Mouse (Mus musculus): Measurements from ENCODE around the gene Wdr95. TPM values are rescaled to one million over a fixed set of nuclear protein-coding genes. Genes with fewer than 3 reads are reported as not detected.

Gene Wdr95
- total RNA-seq, 2 experiments from 2014 or later = not detected

DNA sequence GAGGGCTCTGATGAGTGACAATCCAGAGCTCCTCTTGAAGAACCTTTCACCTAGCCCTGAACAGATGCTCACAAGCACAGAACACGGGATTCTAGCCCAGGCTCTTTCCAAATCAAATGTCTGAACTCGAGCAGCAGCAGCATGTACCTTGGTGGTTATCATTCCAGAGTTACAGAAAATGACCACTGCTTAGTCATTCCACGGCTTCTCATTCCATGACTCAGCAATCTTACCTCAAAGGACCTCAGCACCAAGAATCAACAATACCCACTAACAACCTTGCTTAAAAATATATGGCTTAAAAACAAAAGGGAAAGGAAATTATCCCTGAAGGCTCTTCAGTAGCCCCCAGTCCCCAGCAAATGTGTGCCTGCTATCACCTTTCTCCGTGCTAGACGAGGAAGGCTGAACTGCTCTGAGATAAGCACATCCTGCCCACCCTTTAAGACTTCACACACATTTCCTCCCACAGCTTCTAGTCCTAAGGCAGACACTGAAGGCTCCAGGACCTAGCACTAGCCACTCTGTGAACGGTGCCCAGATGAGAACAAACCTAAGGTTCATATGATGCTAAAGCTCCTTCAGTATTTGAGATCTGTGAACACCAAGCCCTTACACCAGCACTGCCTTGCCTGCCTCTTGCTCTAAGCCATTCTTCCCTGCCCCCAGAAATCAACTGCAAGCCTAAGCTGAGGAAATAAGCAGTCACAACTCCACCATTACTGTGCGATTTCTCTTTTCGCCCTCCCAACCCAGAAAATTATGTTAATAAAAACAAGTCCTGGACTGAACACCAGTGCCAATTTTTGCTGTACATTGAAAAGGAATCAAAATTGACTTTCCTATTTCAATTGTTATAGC, 95.6 kb downstream of the Wdr95 start:
- no peak for DNase-seq

DNA sequence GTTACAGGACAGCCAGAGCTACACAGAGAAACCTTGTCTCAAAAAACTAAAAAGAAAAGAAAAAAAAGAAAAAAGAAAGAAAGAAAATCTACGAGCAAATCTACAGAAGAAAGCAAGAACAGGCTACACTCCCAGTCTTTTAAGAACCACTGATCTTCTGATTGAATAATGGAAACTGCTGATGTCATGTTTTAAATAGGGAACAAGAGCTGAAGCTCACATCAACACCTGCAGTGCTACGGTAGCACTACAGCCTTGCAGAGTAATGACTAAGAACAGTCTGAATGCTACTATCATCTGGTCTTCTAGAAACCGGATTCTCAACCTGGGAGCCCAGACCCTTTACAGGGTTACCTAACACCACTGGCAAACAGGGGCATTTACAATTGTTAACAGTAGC, 97.1 kb downstream of the Wdr95 start:
- DNase-seq = no peak

DNA sequence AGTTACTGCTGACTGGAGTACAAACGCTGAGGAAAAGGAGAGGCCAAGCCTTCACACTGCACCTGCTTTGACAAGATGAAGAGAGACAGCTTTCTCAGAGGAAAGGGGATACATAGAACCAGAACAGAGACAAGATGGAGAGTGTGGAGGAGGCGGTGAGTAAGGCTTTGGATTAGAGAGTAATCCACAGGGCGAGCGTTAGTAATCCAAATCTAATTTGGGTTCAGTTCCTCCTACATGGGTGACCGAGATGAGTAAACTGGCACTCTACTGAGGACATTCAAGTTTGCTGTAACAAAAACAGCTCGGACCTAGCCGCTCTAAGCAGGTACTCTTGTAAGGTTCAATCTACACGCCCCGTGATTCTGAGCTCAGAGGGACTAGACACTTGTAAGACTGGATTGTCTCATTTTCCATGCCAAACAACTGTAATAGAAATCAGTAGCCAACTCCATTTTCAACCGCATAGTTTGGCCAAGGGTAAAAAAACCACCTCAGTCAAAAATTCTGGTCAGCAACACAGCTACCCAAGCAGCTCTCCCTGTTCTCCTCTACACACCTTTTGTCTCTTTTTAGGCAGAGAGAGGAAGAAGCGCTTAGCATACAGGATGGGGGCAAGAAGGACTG, 106.0 kb downstream of the Wdr95 start:
- no peak for DNase-seq

DNA sequence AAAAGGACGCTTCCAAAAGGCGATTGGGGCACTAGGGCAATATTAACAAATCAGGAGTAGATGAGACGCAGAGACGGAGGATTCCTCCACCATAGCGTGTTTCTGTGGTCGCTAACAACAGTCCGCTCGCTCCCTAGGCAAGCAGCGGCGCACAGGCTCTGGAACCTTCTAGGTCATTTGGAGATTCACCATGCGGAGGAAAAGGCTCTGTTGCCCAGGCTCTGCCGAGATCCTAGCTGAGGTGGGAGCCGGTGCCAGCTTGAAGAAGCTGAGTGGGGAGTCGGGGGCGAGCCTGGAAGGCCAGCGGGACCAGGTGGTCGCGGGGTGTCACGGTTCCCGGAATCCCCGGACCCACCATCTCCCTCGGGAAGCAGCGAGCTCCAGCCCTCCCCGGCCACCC, 107.1 kb downstream of the Wdr95 start:
- no peak for DNase-seq

DNA sequence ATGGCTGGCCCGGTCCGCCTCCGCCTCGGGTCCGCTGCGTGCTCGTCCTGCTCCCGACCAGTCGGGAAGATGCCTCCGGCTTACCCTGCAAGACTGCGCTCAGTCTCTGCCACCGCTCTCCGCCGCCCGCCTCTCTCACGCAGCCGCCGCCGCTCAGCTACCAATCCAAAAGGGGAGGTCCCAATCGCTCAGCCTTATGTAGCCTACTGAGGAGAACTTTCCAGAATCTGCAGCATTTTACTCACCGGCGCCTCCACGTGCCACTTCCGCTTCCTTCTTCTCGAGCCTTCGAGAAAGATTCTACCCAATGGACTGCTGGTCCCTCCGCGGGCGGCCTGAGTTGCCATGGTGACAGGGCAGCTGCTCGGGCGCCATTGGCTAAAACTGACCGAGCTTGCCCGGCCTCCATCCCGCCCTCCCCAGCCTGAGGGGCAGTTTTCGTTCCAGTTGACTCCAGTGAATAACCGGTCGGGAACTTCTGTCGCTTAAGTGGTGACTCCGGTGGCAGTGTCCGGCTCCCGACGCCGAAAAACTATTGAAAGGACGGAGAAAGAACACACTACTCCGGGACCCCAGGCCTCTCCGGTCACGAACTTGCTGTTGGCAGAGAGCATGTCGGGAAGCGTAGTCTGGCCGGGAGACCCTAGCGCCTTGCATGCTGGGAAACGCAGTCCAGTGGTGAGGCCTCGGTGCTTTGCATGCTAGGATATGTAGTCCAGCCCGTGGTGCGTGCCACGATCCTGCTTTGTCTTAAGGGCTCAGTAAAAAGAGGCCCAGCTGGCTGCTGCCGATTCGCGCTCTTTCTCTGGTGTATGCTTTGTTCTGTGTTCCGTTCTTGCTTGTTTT, 107.8 kb downstream of the Wdr95 start, which contains the start of gene Hsph1:
Hsph1 (minus strand) TSS at position 302 of the 846 bp plus-strand sequence.
- DNase-seq = peak; percentile 98

DNA sequence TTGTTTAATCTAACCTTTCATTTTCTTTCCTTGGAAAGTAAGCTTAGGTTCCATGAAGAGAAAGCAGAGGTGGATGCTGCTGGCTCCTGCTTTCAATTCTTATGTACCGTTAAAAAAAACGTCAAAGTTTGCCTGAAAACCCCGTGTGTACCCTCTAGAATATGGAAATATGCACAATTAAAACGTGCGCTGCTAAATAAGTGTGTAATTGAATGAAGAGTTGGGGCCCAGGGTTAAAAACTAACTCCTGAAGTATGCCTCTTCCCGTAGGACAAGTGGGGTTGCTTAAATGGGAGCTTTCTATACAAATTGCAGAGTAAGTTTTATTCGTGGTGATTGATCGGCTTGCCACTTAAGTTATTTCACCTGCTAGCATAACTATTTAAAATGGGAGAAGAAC, 108.8 kb downstream of the Wdr95 start:
- DNase-seq = no peak

DNA sequence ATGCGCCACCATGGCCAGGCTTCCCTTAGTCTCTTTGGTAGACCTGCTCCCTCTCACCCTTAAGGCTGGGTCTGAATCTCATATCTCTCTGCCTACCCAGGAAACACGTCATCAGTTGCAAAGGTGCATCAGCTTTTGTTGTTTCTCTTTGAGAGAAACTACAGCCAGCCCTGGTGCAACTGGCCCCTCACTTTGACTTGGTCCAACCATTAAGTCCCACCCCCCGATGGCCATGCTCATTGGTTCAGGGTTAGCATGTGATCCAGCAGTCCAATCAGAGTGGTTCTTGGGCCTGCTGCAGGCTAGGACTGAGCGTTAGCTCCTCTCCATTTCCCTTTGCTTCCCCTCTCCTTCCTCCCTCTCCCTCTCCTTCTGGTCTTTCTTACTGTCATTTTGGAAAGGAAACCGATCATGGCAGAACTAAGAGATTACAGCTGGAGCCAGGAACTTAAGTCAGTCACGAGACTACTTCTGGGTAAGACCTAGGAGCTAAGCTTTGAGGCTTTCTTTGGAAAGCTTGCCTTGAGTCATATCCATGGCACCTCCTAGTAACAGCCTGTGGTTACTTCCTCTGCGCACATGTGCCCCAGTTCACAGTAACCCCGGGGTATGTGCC, 112.9 kb downstream of the Wdr95 start:
- DNase-seq = no peak

DNA sequence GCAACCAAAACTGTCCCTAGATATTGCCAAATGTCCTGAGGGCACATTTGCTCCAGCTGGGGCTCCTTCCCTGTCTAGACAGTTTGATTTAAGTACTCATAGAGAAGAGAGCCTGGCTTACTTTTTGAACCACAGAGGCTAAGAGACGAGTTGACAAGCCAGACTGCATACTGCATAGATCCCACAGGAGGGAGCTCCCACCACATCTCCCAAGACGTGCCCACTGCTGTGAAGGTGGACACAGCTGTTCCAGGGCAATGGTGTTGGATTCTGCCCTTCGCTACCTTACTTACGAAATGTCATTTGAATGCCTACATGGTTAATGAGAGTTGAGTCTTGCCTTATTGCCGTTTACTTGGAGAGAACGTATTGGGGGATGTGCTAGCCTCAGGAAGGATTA, 113.9 kb downstream of the Wdr95 start:
- DNase-seq = no peak

DNA sequence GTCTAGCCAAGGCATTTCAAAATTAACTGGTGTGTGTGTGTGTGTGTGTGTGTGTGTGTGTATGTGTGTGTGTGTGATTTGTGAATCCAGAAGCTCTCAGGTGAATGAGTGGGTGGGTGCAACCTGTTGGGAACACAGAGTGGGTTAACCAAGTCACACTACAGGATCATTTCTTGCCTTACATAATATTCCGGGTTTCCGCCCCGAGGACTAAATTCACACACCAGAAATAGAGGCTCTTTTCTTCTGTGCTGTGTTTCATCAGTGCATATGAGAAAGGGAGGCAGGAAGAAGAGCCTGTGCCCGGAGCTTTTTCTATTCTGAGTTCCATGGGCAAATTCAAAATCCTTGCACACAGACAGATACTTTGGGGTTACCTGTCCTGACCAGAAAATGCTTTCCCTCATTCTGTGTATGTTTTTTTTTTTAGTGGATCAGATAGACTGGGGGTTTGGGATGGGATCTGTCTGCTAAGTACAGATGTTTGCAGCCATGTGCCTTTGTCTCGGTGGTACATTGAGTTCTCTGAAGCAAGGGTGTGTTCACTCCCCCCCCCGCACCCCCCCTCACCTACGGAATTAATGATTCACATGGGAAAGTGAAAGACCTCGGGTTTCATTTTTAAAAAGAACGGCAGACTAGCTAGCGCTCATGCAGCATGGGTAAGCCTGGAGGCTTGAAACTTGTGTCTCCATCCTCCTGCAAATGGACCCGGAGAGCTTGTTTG, 114.5 kb downstream of the Wdr95 start:
- no peak for DNase-seq

DNA sequence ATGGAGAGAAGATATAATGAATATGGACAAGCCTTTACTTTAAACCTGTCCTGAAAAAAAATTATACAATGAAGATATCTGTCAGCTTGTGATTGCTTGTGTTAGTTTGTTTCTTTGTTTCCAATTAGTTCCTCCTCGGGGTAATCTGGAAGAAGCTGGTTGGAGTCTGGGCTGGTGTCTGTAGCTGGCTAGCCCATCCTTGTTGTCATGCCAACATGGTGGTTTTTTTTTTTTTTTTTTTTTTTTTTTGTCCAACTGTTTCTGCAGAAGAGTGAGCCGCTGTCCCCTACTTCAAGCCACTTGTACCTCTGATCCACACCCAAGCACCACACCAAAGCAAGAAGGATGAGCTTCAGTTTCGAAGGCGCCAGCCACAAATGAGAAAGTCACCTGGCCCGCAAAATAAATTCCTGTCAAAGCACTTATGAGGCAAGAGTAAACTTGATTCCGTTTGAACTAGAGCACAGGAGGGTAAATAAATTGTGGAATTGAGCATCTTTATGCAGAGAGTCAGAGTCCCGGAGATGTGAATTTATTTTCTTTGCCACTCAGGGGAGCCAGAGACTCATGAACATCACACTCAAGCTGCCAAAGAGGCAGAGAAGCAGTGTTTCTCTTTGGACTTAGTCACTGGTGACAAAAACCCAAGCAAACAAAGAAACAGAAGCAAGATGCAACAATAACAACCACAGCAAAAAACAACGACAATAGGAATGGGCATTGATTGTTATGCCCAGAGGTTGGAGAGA, 119.1 kb downstream of the Wdr95 start:
- no peak for DNase-seq

DNA sequence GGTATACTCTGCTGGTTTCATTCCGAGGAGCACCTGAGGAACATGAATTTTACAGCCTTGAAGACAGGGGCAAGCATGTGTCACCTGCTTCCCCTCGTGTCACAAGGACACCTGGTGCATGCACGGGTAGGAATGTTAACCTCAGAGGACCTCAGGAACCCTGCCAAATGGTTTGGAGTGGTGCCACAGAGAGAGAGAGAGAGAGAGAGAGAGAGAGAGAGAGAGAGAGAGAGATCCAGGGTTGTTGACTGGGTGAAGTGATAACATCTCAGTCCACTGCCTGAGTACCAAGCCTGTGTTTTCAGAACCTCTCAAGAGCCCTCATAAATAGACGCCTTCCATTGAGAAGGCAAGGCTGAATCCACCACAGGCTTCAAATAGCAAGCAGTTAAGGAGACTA, 119.7 kb downstream of the Wdr95 start:
- DNase-seq = no peak

DNA sequence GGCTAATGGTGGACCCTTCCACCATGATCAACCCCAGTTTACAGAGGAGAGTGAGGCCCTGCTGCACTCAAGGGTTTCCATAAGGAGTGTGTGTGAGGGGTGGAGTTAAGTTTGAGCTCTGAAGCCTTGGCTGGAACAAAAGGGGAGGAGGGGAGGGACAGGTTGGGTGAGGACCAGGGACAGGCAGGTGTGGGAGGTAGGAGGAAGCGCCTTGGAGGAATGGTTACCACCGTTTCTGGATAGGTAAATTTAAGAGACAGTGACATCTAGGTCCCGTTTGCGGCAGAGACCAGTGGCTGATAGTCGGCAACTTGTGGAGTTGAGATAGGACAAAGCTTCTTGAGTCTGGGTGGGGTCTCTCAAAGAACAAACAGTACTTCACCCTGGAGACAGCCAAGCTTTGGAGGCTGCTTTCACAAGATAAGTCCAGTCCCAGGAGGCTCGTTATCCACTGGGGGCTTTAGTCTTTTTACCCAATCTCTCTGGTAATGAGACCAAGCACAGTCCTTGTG, 120.5 kb downstream of the Wdr95 start:
- no peak for DNase-seq

DNA sequence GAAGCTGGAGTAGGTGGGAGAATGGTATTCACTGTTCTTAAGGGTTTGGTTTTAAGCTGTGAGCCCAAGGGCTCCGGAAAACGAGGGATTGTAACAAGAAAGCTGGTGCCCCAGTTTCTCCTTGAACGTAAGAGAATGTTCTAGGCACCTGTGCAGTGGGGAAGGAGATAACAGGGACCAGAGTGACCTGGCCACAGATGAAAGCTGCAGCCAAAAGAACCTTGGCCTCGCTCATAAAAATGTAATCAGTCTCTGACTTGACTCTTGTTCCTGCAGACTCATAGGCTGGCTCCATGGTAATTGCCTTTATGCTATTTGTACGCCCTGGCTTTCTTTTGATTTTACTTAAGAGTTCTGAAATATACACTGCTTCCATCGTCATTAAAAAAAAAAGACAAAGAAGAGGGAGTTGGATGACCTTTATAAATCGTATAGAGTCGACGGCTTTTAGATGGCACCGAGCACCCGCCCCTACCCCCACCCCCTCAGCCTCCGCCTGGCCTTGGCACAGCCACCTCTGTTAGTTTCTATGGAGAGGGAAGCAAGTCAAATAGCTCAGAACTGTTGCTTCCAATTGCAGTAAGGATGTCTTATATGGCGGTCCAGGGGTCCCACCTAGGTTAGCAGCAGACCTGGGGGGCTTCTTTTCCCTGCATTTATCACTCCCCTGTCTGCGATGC, 121.2 kb downstream of the Wdr95 start:
- no peak for DNase-seq

DNA sequence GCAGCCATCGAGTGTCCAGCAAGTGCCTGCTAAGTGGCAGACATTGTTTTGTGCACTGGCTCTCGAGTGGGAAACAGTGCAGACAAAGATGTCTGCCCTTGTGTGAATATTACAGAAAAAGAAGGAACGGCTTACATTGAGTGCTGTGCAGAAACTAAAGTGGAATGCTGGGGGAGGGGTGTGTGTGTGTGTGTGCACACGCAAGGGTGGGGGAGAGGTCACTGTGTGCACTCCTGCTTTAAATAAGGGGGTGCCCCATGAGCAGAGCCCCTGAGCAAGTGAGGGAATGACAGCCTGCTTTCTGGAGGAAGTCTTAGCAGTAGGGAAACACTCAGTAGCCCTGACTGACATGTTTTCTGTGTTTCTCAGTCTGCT, 121.7 kb downstream of the Wdr95 start:
- DNase-seq = no peak

DNA sequence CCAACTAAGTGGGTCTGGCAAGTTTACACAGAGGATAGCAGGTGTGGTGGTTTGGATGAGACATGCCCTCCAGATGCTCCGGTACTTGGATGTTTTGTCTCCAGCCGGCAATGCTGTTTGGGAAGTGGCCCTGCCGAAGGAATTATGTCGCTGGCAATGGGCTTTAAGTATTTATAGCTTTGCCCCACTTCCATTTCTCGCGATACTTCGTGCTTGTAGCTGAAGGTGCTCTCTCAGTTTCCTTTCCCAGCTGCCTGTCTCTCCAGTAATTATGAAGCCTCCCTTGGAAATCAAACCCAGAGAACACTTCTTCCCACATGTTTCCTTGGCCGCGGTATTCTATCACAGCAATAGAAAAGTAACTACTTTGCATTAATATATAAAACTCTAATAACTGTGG, 127.2 kb downstream of the Wdr95 start:
- no peak for DNase-seq

DNA sequence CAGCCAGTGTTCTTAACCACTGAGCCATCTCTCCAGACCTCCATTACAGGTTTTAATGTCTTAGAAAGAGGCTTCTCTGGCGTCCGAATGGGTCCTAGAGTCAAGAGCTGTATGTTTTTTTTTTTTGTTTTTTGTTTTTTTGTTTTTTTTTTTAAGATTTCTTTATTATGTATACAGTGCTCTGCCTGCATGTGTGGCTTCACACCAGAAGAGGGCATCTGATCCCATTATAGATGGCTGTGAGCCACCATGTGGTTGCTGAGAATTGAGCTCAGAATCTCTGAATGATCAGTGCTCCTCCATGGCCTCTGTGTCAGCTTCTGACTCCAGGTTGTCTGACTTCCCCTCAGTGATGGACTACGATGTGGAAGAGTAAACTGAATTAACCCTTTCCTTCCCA, 129.5 kb downstream of the Wdr95 start:
- DNase-seq = no peak

DNA sequence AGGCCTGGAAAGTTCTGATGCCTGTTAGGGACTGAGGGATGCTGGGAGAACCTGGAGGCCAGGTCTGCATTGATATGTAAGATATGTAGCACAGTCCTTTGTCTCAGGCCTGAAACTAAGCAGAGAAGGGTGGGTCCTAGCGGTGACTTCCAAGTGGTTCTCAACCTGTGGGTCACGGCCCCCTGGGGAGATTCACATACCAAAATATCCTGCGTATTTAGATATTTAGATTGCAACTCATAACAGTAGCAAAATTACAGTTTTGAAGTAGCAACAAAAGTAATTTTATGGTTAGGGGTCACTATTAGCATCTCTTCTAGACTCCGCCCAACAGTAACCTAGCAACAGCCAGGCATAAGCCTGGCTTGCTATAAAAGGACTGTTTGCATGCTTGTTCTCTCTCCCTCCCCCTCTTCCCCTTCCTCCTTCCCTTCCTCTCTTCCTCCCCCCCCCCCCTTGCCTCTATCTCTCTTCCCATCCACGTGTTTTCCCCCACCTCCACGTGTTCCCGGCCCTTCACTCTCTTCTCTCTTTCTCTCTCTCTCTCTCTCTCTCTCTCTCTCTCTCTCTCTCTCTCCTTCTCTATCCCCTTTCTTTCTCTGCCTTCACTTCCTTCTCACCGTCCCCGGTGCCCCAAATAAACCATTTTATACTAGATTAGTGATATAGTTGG, 130.4 kb downstream of the Wdr95 start:
- DNase-seq = no peak

DNA sequence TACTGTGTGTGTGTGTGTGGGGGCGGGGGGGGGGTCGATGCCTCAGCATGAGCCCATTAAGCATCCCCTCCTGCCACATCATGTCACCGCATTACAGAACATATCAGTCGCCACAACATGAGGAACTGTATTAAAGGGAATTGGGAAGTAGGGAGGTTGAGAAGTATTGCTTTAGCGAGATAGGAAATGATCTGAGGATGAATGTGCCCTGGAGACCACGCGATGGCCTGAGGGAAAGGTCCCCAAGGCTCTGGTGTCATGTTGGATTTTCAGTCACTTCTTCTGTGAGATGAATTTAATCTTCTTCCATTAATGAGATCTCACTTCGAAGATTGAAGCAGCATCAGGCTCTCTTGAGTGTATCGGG, 130.9 kb downstream of the Wdr95 start:
- no peak for DNase-seq

DNA sequence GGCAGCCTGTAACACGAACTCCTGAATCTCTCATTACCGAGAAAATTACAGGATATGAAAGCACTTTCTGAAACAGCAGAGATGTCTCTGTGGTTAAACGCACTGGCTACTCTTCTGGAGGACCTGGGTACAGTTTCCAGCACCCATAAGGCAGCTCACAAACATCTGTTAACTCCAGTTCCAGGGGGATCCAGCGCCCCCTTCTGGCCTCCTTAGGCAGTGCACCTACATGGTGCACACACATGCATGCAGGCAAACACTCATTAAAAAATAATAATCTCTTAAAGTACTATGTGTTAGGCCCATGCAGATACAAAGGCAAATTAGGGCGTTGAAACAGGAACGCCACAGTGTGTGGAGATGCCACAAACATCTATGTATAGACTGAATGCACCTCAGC, 132.9 kb downstream of the Wdr95 start:
- no peak for DNase-seq
